ENCODE assay signal across 22 mouse cellular contexts in genomic region chr3:58518962-58519361, GRCm38 (mm10). TPM values are rescaled to one million over a fixed set of nuclear protein-coding genes. Genes with fewer than 3 reads are reported as not detected.
DNase-seq lines count a peak whose midpoint lies in the region; ATAC-seq and TF ChIP-seq lines count a peak whose summit lies in the region.
"Had no signal": no experiment of that assay in that cellular context is flagged by ENCODE, and none has a peak within 500 bp of the region (broad histone marks: within the 10 kb centered on the region; RNA-seq: fewer than 3 reads in every experiment).

No protein-coding gene starts in this region.

- no peak for TF ChIP-seq RAD21 in CH12.LX (IDR thresholded peaks at IDR 0.05; ENCODE audit: low read depth, low read length)

- DNase-seq in heart, adult 11 months, result peak; percentile 0
- no peak for DNase-seq in heart, adult 18-20 months
- no peak for DNase-seq in heart, postnatal 0 days (ENCODE audit: low spot score)
- no peak for DNase-seq in heart, postnatal 10 days
- no peak for DNase-seq in CH12.LX (ENCODE audit: extremely low read depth)
- no peak for DNase-seq in kidney, postnatal 14 days
- no peak for DNase-seq in kidney, adult 8-10 months
- DNase-seq: cerebellum, adult 18-20 months; cerebellum, postnatal 25 days; forebrain, postnatal 0 days; heart, postnatal 14 days; kidney, postnatal 4 days; lung, embryonic 14.5 days; thymus, adult 18-20 months; thymus, postnatal 36 days had no signal

- TF ChIP-seq EP300 in heart, postnatal 0 days (IDR thresholded peaks at IDR 0.05; ENCODE audit: low read depth), result no peak
- 0 out of 2 replicates have a peak, but pooled peaks have one; percentile 13 for TF ChIP-seq EP300 in CH12.LX (IDR thresholded peaks at IDR 0.05; ENCODE audit: low read length)

- dilution Hi-C loops in CH12.LX (cut with MboI; ENCODE audit: extremely low pct_ligation_motif_present, extremely low pct_unique_long_range_greater_than_20kb, low sequenced_read_pairs), result no loop called here

- H3K9me3 ChIP-seq in heart, postnatal 0 days (replicated peaks; ENCODE audit: control insufficient read depth, low read length), result no peaks in the 10 kb centered on the region
- H3K9me3 ChIP-seq in CH12.LX (replicated peaks; ENCODE audit: low read length), result no peaks in the 10 kb centered on the region
- no peaks in the 10 kb centered on the region for H3K9me3 ChIP-seq in liver, embryonic 12.5 days (replicated peaks)
- H3K9me3 ChIP-seq: embryonic facial prominence, embryonic 12.5 days; hindbrain, embryonic 15.5 days; kidney, embryonic 15.5 days; midbrain, embryonic 15.5 days had no signal

- H3K27ac ChIP-seq in heart, postnatal 0 days (ENCODE audit: low read depth), result peak overlapping the region; percentile 8; the same call in 1 of the 2 replicates
- H3K27ac ChIP-seq in CH12.LX (ENCODE audit: insufficient read depth, low read depth), result peak overlapping the region; percentile 100
- no peak overlapping the region for H3K27ac ChIP-seq in liver, embryonic 12.5 days
- H3K27ac ChIP-seq: embryonic facial prominence, embryonic 12.5 days; hindbrain, embryonic 15.5 days; kidney, embryonic 15.5 days; midbrain, embryonic 15.5 days had no signal

- H3K79me2 ChIP-seq in CH12.LX (replicated peaks; ENCODE audit: control insufficient read depth, extremely low read depth, insufficient read depth, poor library complexity, severe bottlenecking), result peaks cover 42% of the 10 kb centered on the region

- peaks cover 28% of the 10 kb centered on the region for H3K36me3 ChIP-seq in heart, postnatal 0 days (replicated peaks; ENCODE audit: control insufficient read depth, insufficient read depth, low read length)
- H3K36me3 ChIP-seq in CH12.LX (replicated peaks in 1 of 2; ENCODE audit: control insufficient read depth in 1 of 2, insufficient read depth in 1 of 2, low read length in 1 of 2), result peaks cover 26 to 36% of the 10 kb centered on the region in 2 experiments
- H3K36me3 ChIP-seq in liver, embryonic 12.5 days, result peaks cover 35% of the 10 kb centered on the region

- ATAC-seq in heart, postnatal 0 days (ENCODE audit: insufficient read depth, low read depth), result peak; percentile 62; the same call in 1 of the 2 replicates
- 0 out of 2 replicates have a peak, but pooled peaks have one; percentile 40 for ATAC-seq in liver, embryonic 12.5 days
- ATAC-seq: CD4-positive, CD25-positive, alpha-beta regulatory T cell, adult 4 months; forebrain, postnatal 0 days; midbrain, embryonic 15.5 days had no signal

- no peak overlapping the region for H3K4me3 ChIP-seq in heart, postnatal 0 days (ENCODE audit: low read depth, low read length)
- H3K4me3 ChIP-seq in CH12.LX (replicated peaks in 1 of 3; ENCODE audit: low read depth in 2 of 3, low read length in 2 of 3, poor library complexity in 1 of 3), result peak overlapping the region; percentile 31 to 46 (median 39)
- H3K4me3 ChIP-seq in liver, embryonic 12.5 days, result no peak overlapping the region
- H3K4me3 ChIP-seq: embryonic facial prominence, embryonic 12.5 days; hindbrain, embryonic 15.5 days; kidney, embryonic 15.5 days; midbrain, embryonic 15.5 days; myocyte had no signal

- TF ChIP-seq POLR2A in CH12.LX (IDR thresholded peaks at IDR 0.05; ENCODE audit: low read depth, low read length), result peak; percentile 29

- peaks cover 17% of the 10 kb centered on the region for H3K4me1 ChIP-seq in heart, postnatal 0 days (ENCODE audit: control insufficient read depth, insufficient read depth)
- H3K4me1 ChIP-seq in CH12.LX (ENCODE audit: control insufficient read depth in 1 of 2, insufficient read depth in 2 of 2), result peaks cover 5 to 42% of the 10 kb centered on the region in 2 experiments
- peaks cover 13% of the 10 kb centered on the region for H3K4me1 ChIP-seq in liver, embryonic 12.5 days

- H3K9ac ChIP-seq in heart, postnatal 0 days (replicated peaks; ENCODE audit: low read depth, low read length), result no peak overlapping the region
- H3K9ac ChIP-seq in CH12.LX (ENCODE audit: insufficient read depth, low read depth), result peak overlapping the region; percentile 100
- no peak overlapping the region for H3K9ac ChIP-seq in liver, embryonic 12.5 days
- H3K9ac ChIP-seq: embryonic facial prominence, embryonic 12.5 days; forebrain, postnatal 0 days; hindbrain, embryonic 15.5 days; kidney, embryonic 15.5 days; lung, embryonic 14.5 days; midbrain, embryonic 15.5 days had no signal

- 60% methylated on average over 2 of the region's 2 CpGs for WGBS in heart, postnatal 0 days
- 48% methylated on average over 2 of the region's 2 CpGs for WGBS in liver, embryonic 12.5 days (ENCODE audit: insufficient replicate concordance)

- in situ Hi-C loops in CH12.LX (cut with MboI; ENCODE audit: low pct_ligation_motif_present, low pct_unique_long_range_greater_than_20kb, low sequenced_read_pairs), result loop anchor here (10.0 kb wide), 1 partner anchor 136 kb away; no protein-coding TSS in a partner anchor

- H3K4me2 ChIP-seq in heart, postnatal 0 days (ENCODE audit: low read depth, low read length), result no peak overlapping the region
- H3K4me2 ChIP-seq in CH12.LX (ENCODE audit: insufficient read depth, low read depth, poor library complexity, severe bottlenecking), result peak overlapping the region; percentile 64
- no peak overlapping the region for H3K4me2 ChIP-seq in liver, embryonic 12.5 days
- H3K4me2 ChIP-seq: embryonic facial prominence, embryonic 12.5 days; hindbrain, embryonic 15.5 days; kidney, embryonic 15.5 days; lung, embryonic 14.5 days; midbrain, embryonic 15.5 days had no signal

- intact Hi-C loops in heart, postnatal 10 days (cut with DNase I), result no loop called here

- TF ChIP-seq CTCF in heart, postnatal 0 days (IDR thresholded peaks at IDR 0.05; ENCODE audit: low read depth), result no peak
- TF ChIP-seq CTCF in CH12.LX (conservative IDR thresholded peaks at IDR 0.05 in 1 of 2, IDR thresholded peaks at IDR 0.05 in 1 of 2; ENCODE audit: low read depth in 2 of 2, low read length in 2 of 2), result no peak

- H3K27me3 ChIP-seq in heart, postnatal 0 days (ENCODE audit: control insufficient read depth, insufficient read depth, low read length), result no peaks in the 10 kb centered on the region
- H3K27me3 ChIP-seq in CH12.LX (replicated peaks), result no peaks in the 10 kb centered on the region
- H3K27me3 ChIP-seq in liver, embryonic 12.5 days (replicated peaks), result no peaks in the 10 kb centered on the region
- H3K27me3 ChIP-seq: embryonic facial prominence, embryonic 12.5 days; hindbrain, embryonic 15.5 days; kidney, embryonic 15.5 days; midbrain, embryonic 15.5 days had no signal

TF ChIP-seq in CH12.LX, 34 proteins besides CTCF, POLR2A, EP300 and RAD21 (continues in another document):
- peak; percentile 4; the same call in 1 of the 2 replicates for TF ChIP-seq ELF1 (IDR thresholded peaks at IDR 0.05; ENCODE audit: low read depth, low read length)
- no peak for TF ChIP-seq PAX5 (IDR thresholded peaks at IDR 0.05; ENCODE audit: low read length)
- TF ChIP-seq MYC (IDR thresholded peaks at IDR 0.05; ENCODE audit: low read depth, low read length), result 0 out of 2 replicates have a peak, but pooled peaks have one; percentile 20
- no peak for TF ChIP-seq GABPA (IDR thresholded peaks at IDR 0.05; ENCODE audit: insufficient replicate concordance, low read depth, low read length)
- TF ChIP-seq MEF2A (IDR thresholded peaks at IDR 0.05; ENCODE audit: borderline replicate concordance, low read depth, low read length), result peak; percentile 87; the same call in 1 of the 2 replicates
- TF ChIP-seq ZNF384 (IDR thresholded peaks at IDR 0.05; ENCODE audit: low read depth, low read length), result 0 out of 2 replicates have a peak, but pooled peaks have one; percentile 22
- 0 out of 2 replicates have a peak, but pooled peaks have one; percentile 44 for TF ChIP-seq CHD1 (IDR thresholded peaks at IDR 0.05; ENCODE audit: low read depth, low read length)
- TF ChIP-seq KAT2A (IDR thresholded peaks at IDR 0.05; ENCODE audit: insufficient replicate concordance, low read length), result no peak
- 0 out of 2 replicates have a peak, but pooled peaks have one; percentile 61 for TF ChIP-seq MAZ (IDR thresholded peaks at IDR 0.05; ENCODE audit: low read depth, low read length)
- TF ChIP-seq JUND (conservative IDR thresholded peaks at IDR 0.05; ENCODE audit: low read depth, low read length), result no peak
- TF ChIP-seq TBP (conservative IDR thresholded peaks at IDR 0.05; ENCODE audit: low read depth, low read length), result no peak
- 0 out of 2 replicates have a peak, but pooled peaks have one; percentile 60 for TF ChIP-seq MAFK (IDR thresholded peaks at IDR 0.05; ENCODE audit: insufficient replicate concordance, low read length)
- no peak for TF ChIP-seq USF1 (IDR thresholded peaks at IDR 0.05; ENCODE audit: low read depth, low read length)
- no peak for TF ChIP-seq IRF4 (IDR thresholded peaks at IDR 0.05; ENCODE audit: low read depth, low read length)

RNA-seq across cellular contexts. Expression of gene Eif2a, which starts 6.7 kb away (rescaled TPM):
- total RNA-seq in heart, adult 18-20 months (2021), result 10 to 100 TPM; 35.8 to 43.2 TPM
- 45.3 and 69.3 TPM in 2 replicates for total RNA-seq in heart, postnatal 0 days (2014; rRNA removed; ENCODE audit: low replicate concordance)
- 27.6 and 29.1 TPM in 2 replicates for polyA plus RNA-seq in heart, postnatal 0 days (2015; fragmentation: Nextera tagmentation; extraction: Ambion mirVana)
- total RNA-seq in heart, postnatal 10 days (2021), result 10 to 100 TPM; 43.5 to 45.8 TPM
- 107 and 119 TPM in 2 replicates for total RNA-seq in CH12.LX (2012; rRNA removed)
- total RNA-seq in CH12.LX (2014; rRNA removed), result 215 and 241 TPM in 2 replicates
- polyA plus RNA-seq in CH12.LX (2012; ENCODE audit: insufficient read length, low read depth), result 116 and 117 TPM in 2 replicates
- polyA plus RNA-seq in liver, embryonic 12.5 days (2016; fragmentation: Nextera tagmentation; extraction: Ambion mirVana), result 40.0 and 41.1 TPM in 2 replicates

RNA-seq across cellular contexts. Expression of gene Serp1, which starts 6.7 kb away (rescaled TPM):
- total RNA-seq in heart, adult 18-20 months (2021), result 10 to 100 TPM; 12.0 to 15.1 TPM
- 59.5 and 59.7 TPM in 2 replicates for total RNA-seq in heart, postnatal 0 days (2014; rRNA removed; ENCODE audit: low replicate concordance)
- 59.5 and 60.7 TPM in 2 replicates for polyA plus RNA-seq in heart, postnatal 0 days (2015; fragmentation: Nextera tagmentation; extraction: Ambion mirVana)
- 10 to 100 TPM; 20.7 to 21.4 TPM for total RNA-seq in heart, postnatal 10 days (2021)
- total RNA-seq in CH12.LX (2012; rRNA removed) (210 and 219 TPM in 2 replicates), CH12.LX (2014; rRNA removed) (470 and 509 TPM in 2 replicates)
- 252 and 298 TPM in 2 replicates for polyA plus RNA-seq in CH12.LX (2012; ENCODE audit: insufficient read length, low read depth)
- polyA plus RNA-seq in liver, embryonic 12.5 days (2016; fragmentation: Nextera tagmentation; extraction: Ambion mirVana), result 121 and 123 TPM in 2 replicates

RNA-seq across cellular contexts. Expression of gene Selenot, which starts 57.5 kb away (rescaled TPM):
- 100 to 1,000 TPM; 119 to 120 TPM for total RNA-seq in heart, adult 18-20 months (2021)
- 147 and 177 TPM in 2 replicates for total RNA-seq in heart, postnatal 0 days (2014; rRNA removed; ENCODE audit: low replicate concordance)
- polyA plus RNA-seq in heart, postnatal 0 days (2015; fragmentation: Nextera tagmentation; extraction: Ambion mirVana), result 17.1 and 17.9 TPM in 2 replicates
- total RNA-seq in heart, postnatal 10 days (2021), result 100 to 1,000 TPM; 117 to 118 TPM
- total RNA-seq in CH12.LX (2012; rRNA removed) (63.6 and 76.6 TPM in 2 replicates), CH12.LX (2014; rRNA removed) (254 and 283 TPM in 2 replicates)
- polyA plus RNA-seq in CH12.LX (2012; ENCODE audit: insufficient read length, low read depth), result 134 and 157 TPM in 2 replicates
- 15.3 and 17.0 TPM in 2 replicates for polyA plus RNA-seq in liver, embryonic 12.5 days (2016; fragmentation: Nextera tagmentation; extraction: Ambion mirVana)

Comparison
In these comparisons a context has a peak if more than half of its experiments do, and no peak if none do; other contexts are left out.
1. H3K4me3 ChIP-seq: peak in CH12.LX (3 of 3); none in heart, postnatal 0 days (single experiment) and liver, embryonic 12.5 days (single experiment).